8 mouse cellular contexts compared by ENCODE assay signal in the genomic region with DNA sequence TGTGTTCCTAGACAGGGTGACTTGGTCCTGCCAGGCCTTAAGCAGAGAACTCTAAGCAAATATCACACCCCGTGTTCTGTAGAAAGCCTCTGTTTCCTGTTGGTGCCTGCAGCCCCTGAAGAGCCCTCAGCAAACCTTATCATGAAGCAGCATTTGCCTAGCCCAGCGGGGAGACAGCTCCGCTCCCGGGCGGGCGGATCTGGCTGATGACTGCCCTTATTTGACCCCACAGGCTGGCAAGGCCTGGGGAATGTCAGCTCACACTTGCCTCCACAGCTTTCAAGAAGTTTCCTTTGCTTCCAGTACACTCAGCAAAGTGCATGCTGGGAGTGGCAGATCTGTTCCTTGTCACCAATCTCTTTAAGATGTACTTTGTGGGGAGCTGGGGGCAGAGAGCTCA. TPM values are rescaled to one million over a fixed set of nuclear protein-coding genes. Genes with fewer than 3 reads are reported as not detected.
A peak's percentile ranks its signal among the peaks of the same experiment; 100 is the strongest.
DNase-seq lines count a peak whose midpoint lies in the region; ATAC-seq and TF ChIP-seq lines count a peak whose summit lies in the region.

No protein-coding gene starts in this region.

- TF ChIP-seq POLR2A in lung, adult 2 months (IDR thresholded peaks at IDR 0.05; ENCODE audit: borderline replicate concordance, extremely low read depth, low read depth, low read length): no peak

- no peak overlapping the region for H3K4me3 ChIP-seq in heart, embryonic 12.5 days
- H3K4me3 ChIP-seq in lung, adult 2 months (replicated peaks; ENCODE audit: extremely low read depth, low read depth, low read length): no peak overlapping the region
- H3K4me3 ChIP-seq in hindbrain, embryonic 10.5 days: no peak overlapping the region

- no peak overlapping the region for H3K9ac ChIP-seq in heart, embryonic 12.5 days

- H3K4me1 ChIP-seq in heart, embryonic 12.5 days (replicated peaks): peaks cover 68% of the 10 kb centered on the region
- peaks cover 15% of the 10 kb centered on the region for H3K4me1 ChIP-seq in lung, adult 2 months (ENCODE audit: control insufficient read depth, insufficient read depth, low read length)
- H3K4me1 ChIP-seq in hindbrain, embryonic 10.5 days (replicated peaks): peaks cover 43% of the 10 kb centered on the region

- peak overlapping the region; percentile 96 for H3K27ac ChIP-seq in heart, embryonic 12.5 days (ENCODE audit: poor library complexity, severe bottlenecking)
- no peak overlapping the region for H3K27ac ChIP-seq in hindbrain, embryonic 10.5 days

- no peaks in the 10 kb centered on the region for H3K36me3 ChIP-seq in heart, embryonic 12.5 days
- H3K36me3 ChIP-seq in hindbrain, embryonic 10.5 days: no peaks in the 10 kb centered on the region

- TF ChIP-seq CTCF in lung, adult 2 months (IDR thresholded peaks at IDR 0.05; ENCODE audit: insufficient read depth, low read length): no peak

- WGBS in heart, embryonic 12.5 days: under 1% methylated on average over 6 of the region's 6 CpGs
- 9% methylated on average over 6 of the region's 6 CpGs for WGBS in lung, adult 2 months
- WGBS in hindbrain, embryonic 10.5 days: 45% methylated on average over 6 of the region's 6 CpGs

- peak; percentile 78 for ATAC-seq in heart, embryonic 12.5 days (ENCODE audit: insufficient number of reproducible peaks, low FRiP score)

- peak overlapping the region; percentile 33 for H3K4me2 ChIP-seq in heart, embryonic 12.5 days

- H3K9me3 ChIP-seq in heart, embryonic 12.5 days (replicated peaks): no peaks in the 10 kb centered on the region
- H3K9me3 ChIP-seq in hindbrain, embryonic 10.5 days: no peaks in the 10 kb centered on the region

- no peaks in the 10 kb centered on the region for H3K27me3 ChIP-seq in heart, embryonic 12.5 days (replicated peaks)
- H3K27me3 ChIP-seq in hindbrain, embryonic 10.5 days (ENCODE audit: insufficient read depth, poor library complexity, severe bottlenecking): peaks cover 16% of the 10 kb centered on the region; the same call in 1 of the 2 replicates

- peak; percentile 45 for DNase-seq in gastrocnemius, postnatal 10 days
- no peak for DNase-seq in gastrocnemius, postnatal 4 days (ENCODE audit: low spot score in 2 of 2)
- peak; percentile 60 for DNase-seq in lung, adult 2 months
- peak; percentile 35 for DNase-seq in testis, postnatal 14 days (ENCODE audit: low spot score)
- no peak for DNase-seq in right cerebral cortex, postnatal 36 days (ENCODE audit: low spot score in 2 of 2)
- no peak for DNase-seq in kidney, adult 8-10 months
- DNase-seq in hindbrain, embryonic 10.5 days (ENCODE audit: low spot score): no peak

RNA-seq across cellular contexts. Expression of a gene that starts 40.3 kb away (rescaled TPM):
- 10 to 100 TPM; 63.1 to 68.1 TPM for total RNA-seq in gastrocnemius, postnatal 10 days (2021)
- 10 to 100 TPM; 73.8 to 77.6 TPM for total RNA-seq in gastrocnemius, postnatal 4 days (2021)
- 24.5 and 25.9 TPM in 2 replicates for polyA plus RNA-seq in heart, embryonic 12.5 days (2016; fragmentation: Nextera tagmentation; extraction: Ambion mirVana)
- 106 and 114 TPM in 2 replicates for polyA plus RNA-seq in lung, adult 2 months (2012; rRNA removed)
- polyA plus RNA-seq in hindbrain, embryonic 10.5 days (2016; fragmentation: Nextera tagmentation; extraction: Ambion mirVana): 4.6 and 5.2 TPM in 2 replicates

RNA-seq across cellular contexts. Expression of a gene that starts 57.7 kb away (rescaled TPM):
- 10 to 100 TPM in 1 of 2 experiments, 1 to 10 TPM in 1; 9.4 to 12.1 TPM for total RNA-seq in gastrocnemius, postnatal 10 days (2021)
- total RNA-seq in gastrocnemius, postnatal 4 days (2021): 10 to 100 TPM; 16.7 to 18.1 TPM
- 10.2 and 11.4 TPM in 2 replicates for polyA plus RNA-seq in heart, embryonic 12.5 days (2016; fragmentation: Nextera tagmentation; extraction: Ambion mirVana)
- 51.4 and 60.1 TPM in 2 replicates for polyA plus RNA-seq in lung, adult 2 months (2012; rRNA removed)
- polyA plus RNA-seq in hindbrain, embryonic 10.5 days (2016; fragmentation: Nextera tagmentation; extraction: Ambion mirVana): 10.4 and 11.6 TPM in 2 replicates

Comparison
In these comparisons a context has a peak if more than half of its experiments do, and no peak if none do; other contexts are left out.
1. DNase-seq: peak in gastrocnemius, postnatal 10 days (single experiment), lung, adult 2 months (single experiment) and testis, postnatal 14 days (single experiment); none in gastrocnemius, postnatal 4 days (0 of 2), right cerebral cortex, postnatal 36 days (0 of 2), kidney, adult 8-10 months (0 of 2) and hindbrain, embryonic 10.5 days (single experiment).